Mouse (Mus musculus) E14TG2a.4 (cell line): Measurements from ENCODE around the gene Cdnf.

Experiments used
- H3K27me3 ChIP-seq: 2 replicates; pipeline ENCODE4 v1.6.1; 2014; ENCODE audit warnings: low read length, control low read depth; ENCODE audit not compliant: insufficient read depth
- H3K36me3 ChIP-seq: 2 replicates; pipeline ENCODE4 v1.6.1; 2014; ENCODE audit warnings: low read length, control low read depth; ENCODE audit not compliant: insufficient read depth
- H3K4me1 ChIP-seq: replicated peaks from 2 replicates; pipeline ENCODE4 v1.6.1; 2014; ENCODE audit warnings: low read depth, low read length, control low read depth
- H3K4me3 ChIP-seq: replicated peaks from 2 replicates; pipeline ENCODE4 v1.5.1; 2014; ENCODE audit warnings: mild to moderate bottlenecking, low read length
- H3K9me3 ChIP-seq: 2 replicates; pipeline ENCODE4 v1.6.1; 2014; ENCODE audit warnings: low read length, control low read depth
- CTCF ChIP-seq: conservative IDR thresholded peaks from 2 replicates; pipeline ENCODE4 v1.5.1; 2014; ENCODE audit warnings: low read length
- NANOG ChIP-seq: IDR thresholded peaks from 2 replicates; pipeline ENCODE4 v1.6.1; 2014; ENCODE audit warnings: borderline replicate concordance, low read length, mixed read lengths
- POU5F1 ChIP-seq: IDR thresholded peaks from 2 replicates; pipeline ENCODE4 v1.6.1; 2014; ENCODE audit warnings: low read length, borderline replicate concordance

Gene Cdnf

GRCm38 (mm10) chr2:3499543-3499942, 13.3 kb upstream of the Cdnf start:
- no peak overlapping the region for H3K4me3 ChIP-seq
- peaks cover 93% of the 10 kb centered on the region for H3K36me3 ChIP-seq
- no peak for TF ChIP-seq NANOG
- TF ChIP-seq CTCF: no peak
- no peak for TF ChIP-seq POU5F1
- peaks cover 17% of the 10 kb centered on the region for H3K4me1 ChIP-seq
- H3K9me3 ChIP-seq: no peaks in the 10 kb centered on the region
- H3K27me3 ChIP-seq: no peaks in the 10 kb centered on the region

GRCm38 (mm10) chr2:3500886-3501285, 11.9 kb upstream of the Cdnf start:
- Histone ChIP-seq H3K36me3 (peaks cover 93% of the 10 kb centered on the region), H3K4me3 (no peak overlapping the region), H3K27me3 (no peaks in the 10 kb centered on the region), H3K9me3 (no peaks in the 10 kb centered on the region), H3K4me1 (peaks cover 30% of the 10 kb centered on the region)
- TF ChIP-seq POU5F1 (no peak), CTCF (no peak), NANOG (no peak)

- no peaks in the 10 kb centered on the region for H3K27me3 ChIP-seq
- H3K9me3 ChIP-seq: no peaks in the 10 kb centered on the region
- peak overlapping the region; percentile 99 for H3K4me3 ChIP-seq
- H3K4me1 ChIP-seq: peaks cover 36% of the 10 kb centered on the region
- TF ChIP-seq CTCF: no peak
- no peak for TF ChIP-seq NANOG
- no peak for TF ChIP-seq POU5F1
- H3K36me3 ChIP-seq: peaks cover 44% of the 10 kb centered on the region
Measured at GRCm38 (mm10) chr2:3512076-3512475, 754 bp upstream of the Cdnf start.

GRCm38 (mm10) chr2:3522558-3522957, 9.7 kb downstream of the Cdnf start:
- Histone ChIP-seq H3K4me3 (no peak overlapping the region), H3K36me3 (no peaks in the 10 kb centered on the region), H3K4me1 (no peaks in the 10 kb centered on the region), H3K9me3 (no peaks in the 10 kb centered on the region), H3K27me3 (peaks cover 2% of the 10 kb centered on the region; the same call in 1 of the 2 replicates)
- TF ChIP-seq POU5F1 (no peak), NANOG (no peak), CTCF (no peak)

- Histone ChIP-seq H3K4me1 (no peaks in the 10 kb centered on the region), H3K27me3 (peaks cover 2% of the 10 kb centered on the region; the same call in 1 of the 2 replicates), H3K4me3 (no peak overlapping the region), H3K9me3 (no peaks in the 10 kb centered on the region), H3K36me3 (no peaks in the 10 kb centered on the region)
- no peak for TF ChIP-seq NANOG
- TF ChIP-seq CTCF: no peak
- TF ChIP-seq POU5F1: no peak
Measured at GRCm38 (mm10) chr2:3526288-3526687, 13.5 kb downstream of the Cdnf start.

- Histone ChIP-seq H3K27me3 (no peaks in the 10 kb centered on the region), H3K9me3 (no peaks in the 10 kb centered on the region), H3K4me3 (no peak overlapping the region), H3K4me1 (no peaks in the 10 kb centered on the region), H3K36me3 (no peaks in the 10 kb centered on the region)
- TF ChIP-seq CTCF: no peak
- TF ChIP-seq POU5F1: no peak
- no peak for TF ChIP-seq NANOG
Measured at GRCm38 (mm10) chr2:3541307-3542079, 28.7 kb downstream of the Cdnf start.

- TF ChIP-seq NANOG: no peak
- TF ChIP-seq POU5F1: no peak
- TF ChIP-seq CTCF: no peak
- H3K27me3 ChIP-seq: no peaks in the 10 kb centered on the region
Measured at GRCm38 (mm10) chr2:3546055-3546454, 33.2 kb downstream of the Cdnf start.

GRCm38 (mm10) chr2:3546588-3546987, 33.8 kb downstream of the Cdnf start:
- H3K27me3 ChIP-seq: no peaks in the 10 kb centered on the region

More at GRCm38 (mm10) chr2:3546055-3546454, 33.2 kb downstream of the Cdnf start:
- Histone ChIP-seq H3K4me3 (no peak overlapping the region), H3K4me1 (no peaks in the 10 kb centered on the region), H3K36me3 (no peaks in the 10 kb centered on the region), H3K9me3 (no peaks in the 10 kb centered on the region)

GRCm38 (mm10) chr2:3570186-3570585, 57.4 kb downstream of the Cdnf start, which contains the start of gene Fam107b:
Gene Fam107b (plus strand): TSS chr2:3570488.
- TF ChIP-seq NANOG (no peak), POU5F1 (no peak), CTCF (no peak)
- H3K36me3 ChIP-seq: no peaks in the 10 kb centered on the region
- H3K27me3 ChIP-seq: no peaks in the 10 kb centered on the region; the same call in 1 of the 2 replicates
- no peaks in the 10 kb centered on the region for H3K9me3 ChIP-seq
- H3K4me3 ChIP-seq: no peak within 1 kb of the TSS
- H3K4me1 ChIP-seq: no peaks in the 10 kb centered on the region

More at GRCm38 (mm10) chr2:3546588-3546987, 33.8 kb downstream of the Cdnf start:
- no peaks in the 10 kb centered on the region for H3K9me3 ChIP-seq
- no peak overlapping the region for H3K4me3 ChIP-seq
- TF ChIP-seq POU5F1 (no peak), CTCF (peak; percentile 87), NANOG (no peak)
- no peaks in the 10 kb centered on the region for H3K36me3 ChIP-seq
- no peaks in the 10 kb centered on the region for H3K4me1 ChIP-seq
